Mouse (Mus musculus): ENCODE data around the gene BC003965.

Gene BC003965

DNA sequence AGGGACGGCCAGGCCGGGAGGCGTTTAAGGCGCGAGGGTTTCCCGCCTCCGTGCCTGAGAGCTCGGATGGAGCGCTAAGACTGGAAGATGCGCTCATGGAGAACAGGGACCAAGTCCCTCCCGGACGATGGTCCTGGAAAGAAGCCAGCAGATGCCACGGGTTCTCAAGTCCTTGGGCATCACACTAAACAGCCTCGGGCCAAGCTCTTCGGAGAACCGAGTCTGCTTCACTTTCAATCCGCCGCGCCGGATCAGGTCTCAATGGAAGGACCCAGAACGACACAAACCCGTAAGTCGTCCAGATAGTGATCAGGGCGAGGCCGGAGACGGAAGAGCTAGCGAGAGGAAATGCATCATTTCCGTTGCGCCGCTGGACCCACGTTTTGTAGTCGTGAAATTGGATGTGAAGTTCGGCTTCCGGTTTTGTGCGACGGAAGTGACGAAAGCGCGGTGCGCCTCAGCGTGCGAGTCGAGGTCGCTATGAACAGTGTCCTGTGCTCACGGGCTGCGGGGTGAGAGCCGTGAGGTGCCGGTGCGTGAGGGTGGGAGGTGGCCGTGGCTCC is at the start of gene BC003965:
Gene BC003965 (plus strand): TSS at position 426 of the 563 bp plus-strand sequence.
- peak; percentile 97 for DNase-seq

DNA sequence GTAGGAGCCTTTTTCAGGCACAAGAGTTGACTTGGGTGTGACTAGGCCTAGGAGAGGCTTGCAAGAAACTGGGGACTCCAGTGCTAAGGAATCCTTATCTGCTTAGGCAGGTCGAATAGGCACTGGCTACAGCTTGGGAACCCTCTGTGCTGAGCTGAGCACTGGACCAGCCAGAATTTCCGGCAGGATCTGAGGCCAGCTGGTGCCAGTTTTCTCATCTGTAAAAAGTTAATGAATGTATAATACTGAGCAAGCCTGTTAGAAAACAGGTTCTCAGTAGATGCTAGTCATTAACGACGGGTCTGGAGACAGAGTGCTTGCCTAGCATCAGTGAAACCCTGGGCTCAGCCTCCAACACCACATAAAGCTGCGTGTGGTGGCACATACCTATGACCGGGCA is 48.7 kb upstream of the BC003965 start:
- DNase-seq: no peak

DNA sequence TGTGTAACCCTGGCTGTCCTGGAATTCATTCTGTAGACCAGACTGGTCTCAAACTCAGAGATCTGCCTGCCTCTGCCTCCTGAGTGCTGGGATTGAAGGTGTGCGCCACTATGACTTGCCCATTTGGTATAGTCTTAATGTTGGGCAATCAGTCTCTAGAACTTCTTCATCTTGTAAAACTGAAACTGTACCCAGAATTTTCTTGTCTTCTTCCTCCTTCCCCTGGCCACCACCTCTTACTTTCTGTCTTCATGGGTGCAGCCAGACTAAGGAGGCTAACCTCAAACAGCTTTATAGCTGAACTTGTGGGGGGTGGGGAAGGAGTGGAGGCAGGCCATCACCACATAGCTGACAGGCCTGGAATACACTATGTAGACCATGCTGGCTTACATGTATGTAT is 45.6 kb upstream of the BC003965 start:
- DNase-seq: no peak

DNA sequence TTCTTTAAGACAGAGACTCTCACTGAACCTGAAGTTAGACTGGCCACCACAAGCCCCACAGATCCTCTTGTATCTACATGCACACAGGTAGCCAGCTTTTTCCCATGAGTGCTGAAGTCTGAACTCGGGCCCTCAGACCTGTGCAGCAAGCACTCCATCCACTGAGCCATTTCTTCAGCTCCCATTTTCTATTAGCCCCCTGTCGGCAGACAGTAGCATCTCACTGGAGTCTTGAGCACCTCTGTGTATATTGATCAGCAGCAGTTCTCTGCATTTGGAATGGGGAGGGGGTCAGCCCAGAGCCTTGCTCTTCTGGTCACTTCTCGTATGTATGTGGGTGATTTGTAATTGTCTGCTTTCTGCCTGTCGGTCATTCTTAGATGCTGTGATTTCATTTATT is 44.4 kb upstream of the BC003965 start:
- DNase-seq: no peak

DNA sequence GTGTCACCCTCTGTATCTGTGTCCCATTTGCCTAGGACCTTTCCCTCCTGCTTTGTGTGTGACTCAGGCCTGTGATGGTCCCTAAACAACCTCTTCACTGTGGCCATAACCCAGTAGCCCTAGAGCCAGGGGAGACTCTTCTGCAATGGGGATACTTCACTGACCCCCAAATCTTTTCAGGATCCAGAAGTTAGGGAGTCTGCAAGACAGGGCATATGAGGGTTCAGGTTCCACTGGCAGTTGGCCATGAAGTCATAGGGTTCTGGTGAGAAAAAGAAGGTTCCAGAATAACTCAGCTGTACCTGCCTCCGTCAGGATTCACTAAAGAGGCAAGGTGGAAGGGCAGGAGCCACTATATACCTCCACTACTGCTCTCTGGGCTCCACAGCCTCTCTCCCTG is 22.2 kb upstream of the BC003965 start, which contains the start of gene Ccdc154:
Gene Ccdc154 (plus strand): TSS at position 301 of the 400 bp plus-strand sequence.
- no peak for DNase-seq

DNA sequence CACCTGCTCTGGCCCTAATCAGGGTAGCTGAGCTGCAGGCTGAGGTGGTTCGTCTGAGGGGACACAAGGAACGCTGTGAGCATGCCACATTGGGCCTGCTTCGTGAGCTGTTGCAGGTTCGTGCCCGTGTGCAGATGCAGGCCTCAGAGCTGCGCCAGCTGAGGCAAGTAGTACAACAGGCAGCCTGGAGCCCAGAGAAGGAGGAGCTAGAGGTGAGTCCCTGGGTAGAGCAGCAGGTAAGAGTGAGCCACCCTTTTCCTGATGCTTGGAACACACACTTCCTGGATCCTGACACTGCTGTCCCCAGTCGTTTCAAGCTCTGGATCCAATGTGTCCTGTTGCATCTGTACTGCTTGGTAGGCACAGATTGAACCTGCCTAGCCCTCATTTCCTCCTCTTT is 21.0 kb upstream of the BC003965 start:
- DNase-seq: no peak

DNA sequence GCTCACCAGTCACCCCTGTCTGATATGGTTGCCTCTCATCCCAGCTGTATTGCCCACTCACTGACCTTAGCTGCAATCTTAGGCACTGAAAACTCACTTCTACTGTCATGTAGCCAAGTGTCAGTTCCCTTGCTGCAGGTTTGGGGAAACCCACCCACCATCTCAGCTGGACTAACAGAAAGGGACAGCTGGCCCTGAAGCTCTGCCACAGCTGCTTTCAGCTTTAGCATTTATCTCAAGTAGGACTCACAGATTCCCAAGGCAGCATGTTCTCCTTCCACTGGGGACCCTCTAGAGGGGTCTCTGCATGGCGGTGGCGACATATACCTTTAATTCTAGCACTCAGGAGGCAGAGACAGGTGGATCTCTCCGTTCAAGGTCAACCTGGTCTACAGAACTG is 19.6 kb upstream of the BC003965 start:
- DNase-seq: no peak

DNA sequence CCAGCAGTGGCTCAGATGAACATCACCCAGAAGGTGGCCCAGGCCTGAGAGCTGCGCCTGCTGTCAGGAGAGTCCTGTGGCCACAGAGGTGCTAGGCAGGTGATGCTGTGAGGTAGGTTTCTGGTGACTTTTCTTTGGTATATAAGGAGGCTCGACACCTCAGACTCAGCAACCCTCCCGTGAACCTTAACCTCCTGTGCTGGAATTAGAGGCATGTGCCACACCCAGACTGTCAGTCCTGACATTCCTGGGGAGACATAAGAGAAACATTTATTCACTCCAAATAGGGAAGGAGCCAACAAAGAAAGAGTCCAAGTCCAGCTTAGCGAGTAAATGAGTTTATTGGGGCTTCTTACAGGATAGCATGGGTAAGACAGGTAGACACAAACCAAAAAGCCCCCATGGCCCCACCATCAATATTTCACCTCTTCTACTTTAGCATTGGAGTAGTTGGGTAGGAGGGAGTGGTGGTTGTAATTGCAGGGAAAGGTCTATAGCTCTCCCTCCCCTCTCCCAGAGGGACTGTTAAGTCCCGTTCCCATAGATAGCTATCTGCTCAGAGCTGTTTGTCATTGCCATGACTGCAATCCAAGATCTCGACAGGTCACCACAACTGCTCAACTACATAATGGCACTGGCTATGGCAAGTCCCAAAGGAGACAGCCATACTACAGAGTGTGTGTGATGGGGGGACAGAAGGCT is 18.2 kb upstream of the BC003965 start:
- no peak for DNase-seq

DNA sequence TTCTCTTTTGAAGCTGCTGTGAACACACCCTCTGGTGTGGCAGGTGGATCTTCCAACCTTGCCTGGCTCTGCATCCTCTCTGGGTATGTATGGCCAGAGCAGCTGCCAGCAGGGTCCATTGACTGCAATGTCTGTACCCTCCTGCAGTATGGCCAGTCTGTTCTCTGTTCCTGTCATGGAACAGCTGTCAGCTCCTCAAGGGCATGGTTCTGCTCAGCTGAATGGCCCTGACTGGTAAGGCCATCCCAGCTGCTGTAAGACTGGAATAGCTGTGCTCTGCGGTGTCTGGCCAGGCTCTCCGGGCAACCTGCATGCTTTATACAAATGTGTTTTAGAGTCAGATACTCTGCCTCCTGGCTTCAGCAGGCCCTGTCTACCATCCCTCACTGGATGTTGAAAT is 14.6 kb upstream of the BC003965 start:
- DNase-seq: no peak

DNA sequence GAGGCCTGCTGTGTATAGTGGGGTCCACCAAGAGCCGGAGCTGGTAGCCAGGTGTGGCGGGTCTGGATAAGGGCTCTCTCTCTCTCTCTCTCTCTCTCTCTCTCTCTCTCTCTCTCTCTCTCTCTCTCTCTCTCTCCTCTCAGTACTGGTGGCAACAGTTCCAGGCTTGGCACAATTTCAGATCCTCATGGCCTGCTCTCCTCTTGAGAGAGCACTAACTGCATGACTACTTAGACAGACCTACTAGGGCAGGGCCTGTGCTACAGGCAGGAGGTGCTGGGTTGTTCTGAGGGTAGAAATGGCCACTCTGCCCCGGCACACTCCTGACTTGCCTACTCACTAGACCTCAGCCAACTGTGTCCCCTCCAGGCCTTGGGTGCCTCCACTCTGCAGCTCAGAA is 11.8 kb upstream of the BC003965 start:
- peak; percentile 49 to 63 for DNase-seq

DNA sequence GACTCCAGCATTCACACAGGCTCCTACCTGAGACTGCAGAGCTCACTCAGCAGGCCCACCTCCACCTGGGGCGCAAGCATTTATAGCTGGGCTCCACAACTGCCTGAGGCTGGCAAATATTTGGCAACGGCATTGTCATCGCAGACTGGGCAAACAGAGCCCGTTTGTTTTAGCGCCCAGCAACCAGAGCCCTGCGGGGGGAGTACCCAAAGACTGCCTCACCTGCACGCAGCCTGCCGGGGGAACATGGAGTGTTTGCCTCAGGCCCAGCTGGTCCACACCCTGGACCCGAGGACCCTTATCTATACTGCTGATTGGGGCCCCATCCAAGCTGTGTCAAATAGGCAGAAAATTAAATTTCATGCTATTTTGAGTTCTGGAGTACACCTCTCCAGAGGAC is 8.9 kb upstream of the BC003965 start, which contains the start of gene Gm38655:
Gene Gm38655 (minus strand): TSS at position 61 of the 400 bp plus-strand sequence.
- DNase-seq: peak; percentile 68 to 80

DNA sequence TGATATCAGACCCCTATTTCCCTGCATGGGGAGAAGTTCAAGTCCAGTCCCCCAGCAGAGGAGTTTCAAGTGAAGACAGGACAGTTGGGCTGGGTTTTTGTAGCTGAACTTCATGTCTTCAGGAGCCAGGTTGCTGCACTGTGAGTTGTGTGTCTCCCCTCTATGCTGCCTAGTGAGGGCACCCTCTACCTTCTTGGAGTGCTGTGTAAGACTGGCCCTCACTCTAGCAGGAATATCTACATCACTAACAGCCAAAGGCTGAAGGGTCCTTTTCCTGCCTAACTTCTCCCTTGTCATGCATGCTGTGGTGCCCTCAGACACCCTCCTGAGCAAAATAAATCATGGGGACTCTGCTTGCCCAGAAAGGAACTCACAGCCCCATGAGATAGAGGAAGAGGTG is 1.1 kb upstream of the BC003965 start:
- no peak for DNase-seq

DNA sequence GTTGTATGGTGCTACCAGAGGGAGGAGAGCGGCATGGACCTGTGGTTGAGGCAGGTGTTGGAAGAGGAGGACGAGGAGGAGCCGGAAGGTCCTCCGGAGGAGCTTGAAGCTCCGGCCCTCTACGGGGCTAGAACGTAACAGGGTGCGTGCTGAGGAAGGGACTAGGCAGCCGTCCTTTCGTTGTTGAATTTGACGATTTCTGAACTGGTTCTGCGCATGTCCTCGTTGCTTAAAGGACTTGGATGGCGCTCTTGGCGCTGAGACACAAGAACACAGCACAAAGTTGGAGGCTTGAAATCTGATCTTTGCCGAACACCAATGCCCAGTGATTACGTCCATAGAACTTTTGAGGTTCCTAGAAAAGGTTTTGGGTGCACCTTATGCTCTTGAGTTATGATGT is 607 bp downstream of the BC003965 start:
- DNase-seq: no peak

DNA sequence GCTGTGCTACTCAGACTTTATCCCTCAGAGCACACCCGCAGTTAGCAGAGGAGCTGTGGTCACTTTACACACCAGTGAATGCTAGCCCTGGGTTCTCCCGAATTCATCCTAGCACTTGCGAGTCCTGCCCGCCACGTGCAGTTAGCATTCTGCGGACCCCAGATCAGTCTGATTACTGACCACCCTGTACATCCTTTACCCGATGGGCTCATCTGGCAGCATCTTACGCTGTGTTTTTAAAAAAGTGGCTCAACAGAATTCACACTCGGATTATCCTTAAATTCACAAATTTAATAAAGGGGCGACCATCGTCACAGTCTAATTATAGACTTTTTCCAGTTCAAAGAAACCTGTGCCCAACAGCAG is 3.4 kb downstream of the BC003965 start:
- no peak for DNase-seq

DNA sequence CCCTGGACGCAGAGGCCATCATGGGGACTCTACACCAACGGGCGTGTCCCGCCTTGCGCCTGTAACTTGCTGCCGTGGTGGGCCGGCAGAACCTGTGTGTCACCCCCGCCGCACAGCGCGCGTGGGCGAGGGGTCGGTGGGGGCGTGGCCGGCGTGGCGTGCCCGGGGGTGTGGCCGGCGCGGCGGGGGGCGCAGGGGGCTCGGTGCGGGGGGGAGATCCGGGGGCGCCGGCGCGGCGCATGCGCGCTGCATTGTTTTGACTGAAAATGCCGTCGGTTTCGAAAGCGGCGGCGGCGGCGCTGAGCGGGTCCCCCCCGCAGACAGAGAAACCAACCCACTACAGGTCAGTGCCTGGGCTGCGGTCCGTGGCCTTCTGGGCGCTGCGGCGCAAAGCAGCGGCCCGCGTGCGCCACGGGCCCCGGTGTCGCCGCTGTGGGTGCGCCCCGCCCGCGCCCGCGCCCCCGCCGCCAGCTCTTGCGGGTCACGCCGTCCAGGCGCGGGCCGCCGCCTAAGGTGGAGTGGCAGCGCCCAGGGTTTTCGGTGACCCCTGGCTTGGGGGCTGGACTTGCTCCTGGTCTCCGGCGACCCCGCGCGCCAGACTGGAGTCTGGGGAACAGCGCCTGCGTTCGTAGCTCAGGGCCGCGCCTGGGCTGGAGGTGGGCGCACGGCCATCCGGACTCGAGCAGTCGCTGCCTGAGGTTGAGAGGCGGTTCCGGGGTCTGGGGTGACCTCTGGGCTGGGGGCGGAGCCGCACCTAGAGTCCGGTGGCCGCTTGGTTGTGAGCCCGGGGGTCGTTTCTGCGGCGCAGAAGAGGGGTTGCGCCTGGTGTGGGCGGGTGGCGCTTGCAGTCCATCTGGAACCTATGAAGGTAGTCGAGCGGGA is 4.0 kb downstream of the BC003965 start, which contains the start of gene Unkl:
Gene Unkl (plus strand): TSS at position 248 of the 882 bp plus-strand sequence.
- peak; percentile 56 to 64 for DNase-seq

DNA sequence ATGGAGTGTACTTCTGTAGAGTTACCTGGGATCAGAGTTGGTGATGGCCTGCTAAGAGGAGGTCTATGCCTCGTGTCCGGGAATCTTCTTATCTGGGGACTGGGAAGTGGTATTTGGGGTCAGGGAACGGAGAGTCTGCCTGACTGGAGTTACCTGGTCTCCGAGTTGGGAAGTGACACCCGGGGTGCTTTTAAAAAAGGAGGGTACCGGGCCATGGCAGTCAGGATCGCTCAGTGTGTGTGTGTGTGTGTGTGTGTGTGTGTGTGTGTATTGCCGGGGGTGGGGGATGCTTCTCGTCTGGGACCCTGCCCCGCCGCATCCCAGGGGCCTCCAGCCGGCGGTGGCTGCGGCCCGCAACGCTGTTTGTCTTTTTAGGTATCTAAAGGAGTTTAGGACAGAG is 4.7 kb downstream of the BC003965 start:
- no peak for DNase-seq

DNA sequence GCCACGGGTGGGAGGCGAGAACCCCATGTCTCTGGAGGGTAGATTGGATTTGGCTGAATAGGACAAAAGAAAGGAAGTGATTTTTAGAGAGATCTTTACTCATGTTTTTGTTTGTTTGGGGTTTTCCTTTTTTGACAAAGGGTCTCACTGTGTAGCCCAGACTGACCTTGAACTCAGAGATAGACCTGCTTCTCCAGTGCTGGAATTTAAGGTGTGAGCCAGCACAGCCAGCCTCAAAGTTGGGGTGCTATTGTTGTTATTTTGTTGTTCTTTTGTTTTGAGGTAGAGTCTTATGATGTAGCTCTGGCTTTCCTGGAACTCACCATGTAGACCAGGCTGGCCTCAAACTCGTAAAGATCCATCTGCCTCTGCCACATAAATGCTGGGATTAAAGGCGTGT is 18.0 kb downstream of the BC003965 start:
- DNase-seq: no peak

DNA sequence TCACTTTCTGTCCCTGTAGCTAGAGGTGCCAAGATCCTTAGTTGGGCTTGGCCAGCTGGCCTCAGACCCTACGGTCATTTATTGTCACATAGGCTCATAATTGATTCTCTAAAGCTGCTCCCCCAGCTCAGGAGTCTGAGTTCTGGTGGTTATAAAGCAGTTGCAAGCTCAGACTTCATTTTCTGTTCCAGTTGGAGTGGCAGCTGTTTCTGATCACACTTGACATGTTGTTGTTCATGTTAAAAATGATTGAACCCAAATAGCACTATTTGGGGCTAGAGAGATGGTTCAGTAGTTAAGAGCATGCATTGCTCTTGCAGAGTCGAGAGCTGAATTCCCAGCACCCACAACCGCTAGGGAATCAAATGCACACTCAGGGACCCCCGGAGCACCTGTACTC is 25.7 kb downstream of the BC003965 start:
- no peak for DNase-seq

DNA sequence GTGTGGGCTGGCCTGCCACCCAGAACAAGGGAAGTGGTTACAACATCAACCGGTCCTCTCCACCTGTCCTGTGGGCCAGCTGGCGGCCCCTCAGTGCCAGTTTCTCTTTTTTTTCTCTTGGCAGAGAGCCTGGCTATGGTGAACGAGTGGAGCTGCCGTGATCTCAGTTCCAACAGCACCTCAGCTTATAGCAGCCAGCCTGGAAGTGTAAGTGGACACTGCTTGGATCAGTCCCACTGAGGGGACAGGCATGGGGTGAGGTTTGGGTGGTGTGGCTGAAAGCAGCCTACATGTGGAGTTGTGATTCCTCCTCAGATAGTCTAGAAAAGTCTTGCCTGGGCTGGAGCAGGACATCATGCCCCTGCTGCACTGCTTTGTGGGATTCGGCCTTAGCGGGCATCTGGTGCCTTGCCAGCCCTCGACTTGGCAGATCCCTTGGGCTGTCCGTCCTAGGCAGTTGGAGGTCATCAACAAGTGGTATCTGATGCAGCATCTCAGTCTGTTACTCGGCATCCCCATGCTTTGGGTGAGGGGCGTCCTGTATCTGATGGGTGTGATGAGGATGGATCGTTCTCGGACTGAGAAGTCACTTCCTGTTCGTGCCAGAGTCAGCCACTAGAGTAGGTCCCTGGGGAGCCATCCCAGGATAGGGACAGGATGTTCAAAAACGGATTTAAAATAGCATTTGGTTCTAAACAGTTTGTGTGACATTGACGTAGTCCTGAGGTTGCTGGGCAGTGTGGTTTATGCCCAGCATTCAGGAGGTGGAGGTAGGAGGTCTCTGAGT is 26.5 kb downstream of the BC003965 start:
- peak in 1 of 2 experiments; percentile 34 for DNase-seq

DNA sequence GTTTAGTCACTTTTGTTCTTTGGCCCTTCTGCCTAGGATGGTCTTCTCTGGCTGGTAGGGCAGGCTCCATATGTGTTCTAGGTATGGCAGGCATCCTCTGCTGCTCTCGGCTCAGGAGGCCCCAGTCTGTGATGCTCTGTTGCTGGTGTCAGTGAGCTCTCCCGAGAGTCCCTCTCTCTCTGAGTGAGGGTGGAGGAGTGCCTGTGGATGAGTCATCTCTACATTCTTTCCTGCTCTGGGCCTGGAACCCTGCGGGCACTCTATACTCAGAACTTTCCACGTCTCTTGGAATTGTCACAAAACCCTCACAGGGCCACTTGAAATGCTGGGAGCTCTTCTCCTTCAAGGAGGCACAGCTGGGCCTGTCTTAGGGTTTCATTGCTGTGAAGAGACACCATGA is 27.4 kb downstream of the BC003965 start:
- DNase-seq: no peak

DNA sequence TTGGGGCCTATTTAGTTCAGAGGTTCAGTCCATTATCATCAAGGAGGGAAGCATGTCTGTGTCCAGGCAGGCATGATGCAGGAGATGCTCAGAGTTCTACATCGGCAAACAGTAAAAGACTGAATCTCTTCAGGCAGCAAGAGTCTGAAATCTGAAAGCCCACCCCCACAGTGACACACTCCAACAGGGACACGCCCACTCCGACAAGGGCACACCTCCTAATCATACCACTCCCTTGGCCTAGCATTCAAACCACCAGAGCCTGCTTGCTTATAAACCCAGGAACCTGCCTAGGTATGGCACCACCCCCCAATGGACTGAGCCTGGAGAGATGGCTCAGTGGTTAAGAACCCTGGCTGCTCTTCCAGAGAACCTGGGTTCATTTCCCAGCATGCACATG is 31.1 kb downstream of the BC003965 start:
- DNase-seq: no peak

DNA sequence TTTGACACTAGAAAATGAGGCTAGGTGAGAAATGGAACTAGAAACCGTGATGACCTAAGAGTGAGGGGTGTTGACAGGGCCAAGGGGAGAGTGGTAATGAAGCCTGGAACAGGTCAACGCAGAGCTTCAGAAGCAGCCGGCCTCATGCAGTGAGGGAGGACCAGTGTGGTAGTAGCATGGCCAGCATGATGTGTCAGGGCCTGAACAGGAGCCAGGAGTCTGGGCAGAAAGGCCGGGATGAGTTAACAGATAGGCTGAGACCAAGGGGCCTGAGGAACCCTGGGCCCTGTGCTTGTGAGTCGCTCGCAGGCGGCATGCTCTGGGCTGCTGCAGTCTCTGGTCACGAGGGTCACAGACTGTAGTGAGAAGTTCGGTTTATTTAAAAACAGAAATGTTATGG is 34.6 kb downstream of the BC003965 start:
- no peak for DNase-seq

Measured in lung, adult 18-20 months (tissue).